Mouse (Mus musculus) regulatory T cell (primary cell): ENCODE data around the gene Akr1d1.

ENCODE experiments used
- in situ Hi-C: fragments of 300-600 bp; cut with MboI, MseI; formaldehyde crosslinking; loops from one replicate; pipeline ENCODE4 v1.15.1; 2025; ENCODE audit warnings: high pct_unique_total_duplicates

Gene Akr1d1

DNA sequence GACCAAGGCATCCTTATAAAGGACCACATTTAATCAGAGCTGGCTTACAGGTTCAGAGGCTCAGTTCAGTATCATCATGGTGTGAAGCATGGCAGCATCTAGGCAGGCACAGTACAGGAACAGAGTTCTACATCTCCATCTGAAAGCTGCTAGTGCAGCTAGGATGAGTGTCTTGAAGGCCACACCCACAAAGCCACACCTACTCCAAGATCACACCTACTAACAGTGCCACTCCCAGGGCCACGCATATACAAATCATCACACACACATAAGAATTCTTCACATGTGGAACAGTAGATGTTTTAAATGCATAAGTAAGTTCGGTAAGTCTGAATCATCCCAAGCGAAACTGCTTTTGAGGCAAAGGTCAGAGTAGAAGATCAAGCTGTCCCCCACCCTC, 33.9 kb downstream of the Akr1d1 start:
- in situ Hi-C loops = loop anchor here (5.0 kb wide), 1 partner anchor 212 kb away; no protein-coding TSS in a partner anchor

DNA sequence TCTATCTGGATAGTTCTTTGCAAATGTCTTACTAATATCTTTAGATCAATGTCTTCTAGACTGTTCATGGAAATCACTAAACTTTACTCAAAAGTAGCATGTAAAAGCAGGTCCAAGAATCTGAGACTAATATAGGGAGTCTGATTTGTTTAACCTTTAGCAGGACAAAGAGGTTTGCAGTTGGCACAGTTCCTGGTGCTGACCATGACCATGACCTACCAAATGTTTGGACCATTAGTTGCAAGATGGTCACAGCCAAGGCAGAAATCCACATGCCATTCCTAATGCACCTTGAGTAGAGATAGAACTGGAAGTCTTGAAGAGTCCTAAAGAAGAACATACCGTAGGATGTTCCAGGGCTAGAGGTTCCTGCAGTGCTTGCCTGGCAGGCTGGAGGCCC, 37.4 kb downstream of the Akr1d1 start:
- in situ Hi-C loops = no loop called here

DNA sequence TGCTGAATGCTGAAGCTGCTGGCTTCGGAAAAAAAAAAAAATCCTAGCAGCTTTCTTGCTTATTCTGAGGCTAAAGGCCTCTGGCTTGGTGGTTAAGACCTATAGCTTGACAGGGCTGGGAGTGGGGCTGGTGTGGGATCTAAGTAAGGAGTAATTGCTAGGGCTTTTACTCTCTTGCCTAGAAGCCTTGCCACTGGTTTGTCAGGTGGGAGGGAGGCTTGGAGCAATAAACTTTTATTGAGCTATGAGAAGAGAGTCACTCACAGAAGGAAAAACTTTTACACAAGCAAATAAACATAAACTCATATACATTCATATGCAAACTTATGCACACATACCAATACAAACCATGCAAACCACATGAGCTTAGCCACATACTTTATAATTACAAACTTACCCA, 42.0 kb downstream of the Akr1d1 start:
- in situ Hi-C loops = no loop called here

GRCm38 (mm10) chr6:37572935-37573334, 43.0 kb downstream of the Akr1d1 start:
- in situ Hi-C loops = no loop called here

GRCm38 (mm10) chr6:37580476-37580875, 50.5 kb downstream of the Akr1d1 start:
- in situ Hi-C loops = no loop called here

DNA sequence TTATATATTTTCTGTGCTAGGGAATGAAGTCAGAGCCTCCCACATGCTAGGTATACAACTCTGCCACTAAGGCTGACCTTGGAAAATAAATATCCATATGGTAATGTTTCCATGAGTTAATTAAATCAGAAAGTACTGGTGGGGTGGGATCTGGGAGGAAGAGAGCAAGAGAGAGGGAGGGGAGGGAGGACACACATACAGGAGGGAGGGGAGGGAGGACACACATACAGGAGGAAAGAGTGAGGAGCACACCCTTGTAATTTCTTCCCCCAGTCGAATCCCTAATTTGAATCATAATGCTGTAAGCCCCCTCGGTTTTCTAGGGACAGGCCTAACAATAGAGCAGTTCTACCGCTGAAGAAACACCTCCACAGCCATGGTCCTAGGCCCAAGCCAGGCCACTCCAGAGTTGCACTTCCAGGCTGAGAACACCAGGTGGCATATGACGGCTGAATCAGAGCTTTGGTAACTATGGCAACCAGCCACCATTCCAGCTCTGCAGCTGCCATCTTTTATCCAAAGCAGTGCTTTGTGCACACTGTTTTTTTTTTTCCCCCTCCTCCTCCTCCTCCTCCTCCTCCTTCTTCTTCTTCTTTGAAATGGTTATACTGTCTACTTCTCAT, 59.5 kb downstream of the Akr1d1 start:
- in situ Hi-C loops = no loop called here

- in situ Hi-C loops = loop anchor here (10.0 kb wide), 1 partner anchor 124 kb away; no protein-coding TSS in a partner anchor
These were observed 60.8 kb downstream of the Akr1d1 start for GRCm38 (mm10) chr6:37590800-37591199.

GRCm38 (mm10) chr6:37592101-37593032, 62.4 kb downstream of the Akr1d1 start:
- in situ Hi-C loops = loop anchor here (10.0 kb wide), 1 partner anchor 122 kb away; no protein-coding TSS in a partner anchor

GRCm38 (mm10) chr6:37593033-37593374, 63.0 kb downstream of the Akr1d1 start:
- in situ Hi-C loops = loop anchor here (10.0 kb wide), 1 partner anchor 122 kb away; no protein-coding TSS in a partner anchor

- in situ Hi-C loops = loop anchor here (10.0 kb wide), 1 partner anchor 121 kb away; no protein-coding TSS in a partner anchor
These were observed 63.6 kb downstream of the Akr1d1 start for GRCm38 (mm10) chr6:37593551-37594089.

DNA sequence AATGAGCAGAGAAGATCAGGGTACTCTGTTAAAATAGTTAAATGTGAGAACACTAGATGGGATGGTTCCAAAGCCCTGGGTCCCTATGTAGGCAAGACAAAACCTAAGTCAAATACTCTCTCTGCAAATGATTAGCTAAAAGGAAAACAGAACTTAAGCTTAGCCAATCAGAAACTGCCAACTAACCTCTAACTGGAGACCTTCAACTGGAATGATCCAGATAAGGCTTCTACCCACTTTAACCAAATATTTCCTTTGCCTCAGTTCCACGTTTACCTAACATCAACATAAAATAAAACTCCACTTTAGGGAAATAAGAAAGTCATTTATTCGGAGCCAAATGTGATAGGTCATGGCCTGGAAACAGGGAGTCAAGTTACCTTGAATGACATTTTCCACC, 67.1 kb downstream of the Akr1d1 start:
- in situ Hi-C loops = loop anchor here (10.0 kb wide), 1 partner anchor 118 kb away; no protein-coding TSS in a partner anchor

DNA sequence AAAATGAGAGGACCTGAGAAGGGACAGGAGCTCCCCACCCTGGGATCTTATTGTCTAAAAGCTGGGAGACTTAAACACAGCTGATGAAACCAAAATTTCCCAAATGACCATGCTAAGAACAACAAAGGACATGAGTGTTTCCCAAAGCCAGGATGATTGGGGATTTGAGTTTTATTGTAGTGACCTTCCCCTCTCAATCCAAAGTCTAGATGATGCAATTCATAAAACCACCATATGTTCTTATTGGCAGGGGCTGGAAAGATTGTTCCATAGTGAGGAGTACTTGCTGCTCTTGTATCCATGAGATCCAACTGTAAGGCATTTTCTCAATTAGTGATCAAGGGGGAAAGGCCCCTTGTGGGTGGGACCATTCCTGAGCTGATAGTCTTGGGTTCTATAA, 68.1 kb downstream of the Akr1d1 start:
- in situ Hi-C loops = loop anchor here (10.0 kb wide), 1 partner anchor 117 kb away; no protein-coding TSS in a partner anchor

- in situ Hi-C loops = no loop called here
These were observed 71.1 kb downstream of the Akr1d1 start for GRCm38 (mm10) chr6:37600976-37601498.

- in situ Hi-C loops = no loop called here
These were observed 73.1 kb downstream of the Akr1d1 start for GRCm38 (mm10) chr6:37602857-37603765.

DNA sequence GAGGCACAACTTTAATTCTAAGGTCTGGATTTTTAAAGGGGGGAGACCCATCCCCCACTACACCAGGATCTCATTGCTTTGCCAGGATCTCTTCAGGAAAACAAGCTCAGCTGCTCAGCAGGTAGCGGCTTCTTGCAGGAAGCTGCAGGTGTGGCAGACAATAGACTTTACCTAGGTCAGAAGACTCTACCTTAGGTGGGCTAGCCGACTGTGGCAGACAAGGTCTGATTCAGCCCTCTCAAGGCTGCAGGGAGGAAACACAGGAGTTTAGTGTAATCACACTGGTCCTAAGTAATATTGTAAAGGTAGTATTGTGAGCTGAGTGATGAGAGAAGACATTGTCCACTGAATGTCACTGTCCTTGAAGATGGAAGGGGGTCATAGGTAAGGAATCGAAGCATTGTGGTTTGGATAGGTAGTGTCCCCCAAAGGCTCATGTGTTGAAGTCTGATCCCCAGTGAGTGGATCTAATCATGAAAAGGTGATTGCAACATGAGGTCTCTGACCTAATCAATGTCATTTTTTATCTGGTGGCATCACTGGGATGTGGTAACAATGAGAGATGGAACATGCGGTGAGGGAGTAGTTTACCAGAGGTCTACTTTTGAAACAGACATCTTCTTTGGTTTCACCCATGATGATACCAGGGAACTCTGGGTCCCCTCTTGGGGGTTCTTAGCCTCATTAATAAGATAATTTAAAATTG, 74.4 kb downstream of the Akr1d1 start:
- in situ Hi-C loops = no loop called here

DNA sequence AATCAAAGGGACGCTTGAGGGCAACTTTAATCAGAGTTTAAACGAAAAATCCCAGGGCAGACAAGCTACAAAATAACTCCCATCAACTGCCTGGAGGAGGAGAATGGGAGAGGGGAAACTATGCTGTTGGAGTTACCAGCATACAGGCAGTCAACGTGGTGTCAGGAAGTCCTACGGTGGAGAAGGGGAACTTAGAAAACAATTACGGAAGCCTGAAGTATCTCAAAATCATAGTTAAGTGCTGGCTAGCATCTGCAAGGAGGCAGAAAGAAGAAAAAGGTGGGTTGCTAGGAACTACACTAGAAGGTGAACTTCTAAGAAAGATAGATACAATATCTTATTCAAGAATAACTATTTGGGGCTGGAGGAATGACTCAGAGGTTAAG, 74.9 kb downstream of the Akr1d1 start:
- in situ Hi-C loops = loop anchor here (5.0 kb wide), 1 partner anchor 137 kb away; no protein-coding TSS in a partner anchor

GRCm38 (mm10) chr6:37607511-37608289, 77.7 kb downstream of the Akr1d1 start:
- in situ Hi-C loops = loop anchor here (5.0 kb wide), 1 partner anchor 135 kb away; no protein-coding TSS in a partner anchor

DNA sequence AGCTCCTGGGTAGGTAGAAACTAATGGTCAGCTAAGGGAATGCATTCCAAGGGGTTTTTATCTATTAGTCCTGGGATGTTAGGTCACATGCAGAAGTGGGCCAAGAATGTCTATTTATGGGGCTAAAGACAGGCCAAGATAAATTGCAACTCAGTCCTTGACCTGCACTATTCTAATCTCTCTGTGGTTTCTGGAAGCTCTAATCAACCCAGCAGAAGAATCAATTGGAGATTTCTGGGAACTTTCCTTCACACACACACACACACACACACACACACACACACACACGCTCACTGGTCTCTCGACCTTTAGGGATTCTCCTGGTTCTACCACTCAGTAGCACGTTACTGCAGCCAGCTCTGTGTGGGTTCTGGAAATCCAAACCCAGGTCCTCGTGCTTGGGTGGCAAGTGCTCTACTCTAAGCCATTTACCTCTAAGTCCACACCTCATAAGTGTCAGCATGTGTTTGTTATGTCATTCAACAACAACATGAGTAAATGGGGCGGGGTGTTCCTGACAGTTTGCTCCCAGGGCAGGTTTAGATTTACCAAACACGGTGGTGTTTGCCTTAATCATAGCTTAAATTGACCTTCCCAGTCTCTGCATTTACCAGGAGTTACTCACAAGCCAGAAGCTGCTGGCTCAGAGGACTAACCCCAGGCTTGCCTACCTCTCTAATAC, 82.8 kb downstream of the Akr1d1 start:
- in situ Hi-C loops = no loop called here

GRCm38 (mm10) chr6:37615490-37615889, 85.5 kb downstream of the Akr1d1 start:
- in situ Hi-C loops = no loop called here
